Mouse (Mus musculus): ENCODE measurements around the gene Cdh1.

GRCm38 (mm10) chr8:106612047-106612446 is 8.9 kb downstream of the Cdh1 start:
- TF ChIP-seq CTCF (conservative IDR thresholded peaks at IDR 0.05 in 1 of 2, IDR thresholded peaks at IDR 0.05 in 1 of 2; ENCODE audit: low read depth in 2 of 2, low read length in 2 of 2), result no peak
- TF ChIP-seq POLR2A (IDR thresholded peaks at IDR 0.05; ENCODE audit: low read depth, low read length), result no peak
- TF ChIP-seq JUN (IDR thresholded peaks at IDR 0.05; ENCODE audit: insufficient read depth, low read depth, low read length), result no peak
- TF ChIP-seq IRF4 (IDR thresholded peaks at IDR 0.05; ENCODE audit: low read depth, low read length), result no peak
